Mouse (Mus musculus): Measurements from ENCODE around the gene Atxn1.

DNA sequence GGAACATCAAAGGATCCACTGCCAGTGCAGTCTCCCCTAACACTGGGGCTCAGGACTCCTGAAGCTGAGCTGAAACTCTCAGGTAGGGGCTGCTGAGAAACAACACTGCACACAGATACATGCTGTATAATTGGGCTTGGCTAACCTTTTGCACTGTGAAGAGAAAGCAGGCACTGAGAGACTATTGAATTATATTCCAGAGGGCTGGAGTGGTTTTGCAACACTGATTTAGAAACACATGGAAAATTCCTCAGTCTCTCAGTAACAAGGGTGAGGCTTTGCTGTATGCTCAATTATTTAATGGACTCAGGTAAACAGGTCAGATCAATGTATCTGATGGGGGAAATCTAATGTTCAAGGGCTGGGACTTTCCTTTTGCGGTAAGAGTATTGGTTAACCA lies 307.6 kb downstream of the Atxn1 start:
- no peak for TF ChIP-seq CTCF (IDR thresholded peaks at IDR 0.05)
- no peak for TF ChIP-seq EP300 (IDR thresholded peaks at IDR 0.05)

All from lung, postnatal 0 days (tissue).